Comparison of ENCODE assay signal across 27 mouse cellular contexts in genomic region chr5:135643869-135644268, GRCm38 (mm10). TPM values are rescaled to one million over a fixed set of nuclear protein-coding genes. Genes with fewer than 3 reads are reported as not detected.
DNase-seq lines count a peak whose midpoint lies in the region; ATAC-seq and TF ChIP-seq lines count a peak whose summit lies in the region.
"Had no signal": no experiment of that assay in that cellular context is flagged by ENCODE, and none has a peak within 500 bp of the region (broad histone marks: within the 10 kb centered on the region; RNA-seq: fewer than 3 reads in every experiment).

No protein-coding gene starts in this region.

- H3K4me3 ChIP-seq in liver, adult 2 months (ENCODE audit: insufficient read depth, low read depth, low read length): no peak overlapping the region
- no peak overlapping the region for H3K4me3 ChIP-seq in liver, embryonic 12.5 days
- H3K4me3 ChIP-seq in E14TG2a.4 (replicated peaks; ENCODE audit: low read length) (0 out of 2 replicates have a peak overlapping the region, but pooled peaks have one; percentile 63), MEL (ENCODE audit: control insufficient read depth in 1 of 2, insufficient read depth in 1 of 2, low read depth in 2 of 2, low read length in 2 of 2) (no peak overlapping the region)
- no peak overlapping the region for H3K4me3 ChIP-seq in forebrain, embryonic 14.5 days (ENCODE audit: low read depth, low read length)
- H3K4me3 ChIP-seq: embryonic facial prominence, embryonic 12.5 days; embryonic facial prominence, embryonic 15.5 days; forebrain, embryonic 15.5 days; gastrocnemius, adult 2 months; heart, embryonic 13.5 days had no signal

- H3K27me3 ChIP-seq in liver, adult 2 months (ENCODE audit: control insufficient read depth, insufficient read depth, low read length): no peaks in the 10 kb centered on the region
- no peaks in the 10 kb centered on the region for H3K27me3 ChIP-seq in liver, embryonic 12.5 days (replicated peaks)
- H3K27me3 ChIP-seq in E14TG2a.4 (ENCODE audit: insufficient read depth, low read length): no peaks in the 10 kb centered on the region
- H3K27me3 ChIP-seq in MEL (ENCODE audit: control insufficient read depth in 1 of 2, insufficient read depth in 2 of 2, low read length in 2 of 2): no peaks in the 10 kb centered on the region
- H3K27me3 ChIP-seq in forebrain, embryonic 14.5 days (replicated peaks; ENCODE audit: control insufficient read depth, insufficient read depth, low read length): no peaks in the 10 kb centered on the region
- H3K27me3 ChIP-seq: embryonic facial prominence, embryonic 12.5 days; embryonic facial prominence, embryonic 15.5 days; forebrain, embryonic 15.5 days; heart, embryonic 13.5 days had no signal

- H3K36me3 ChIP-seq in liver, adult 2 months (ENCODE audit: control insufficient read depth, insufficient read depth, low read length): no peaks in the 10 kb centered on the region
- H3K36me3 ChIP-seq in liver, embryonic 12.5 days: peaks cover 16% of the 10 kb centered on the region; the same call in 1 of the 2 replicates
- H3K36me3 ChIP-seq in E14TG2a.4 (ENCODE audit: insufficient read depth, low read length): peaks cover 44% of the 10 kb centered on the region
- H3K36me3 ChIP-seq in MEL (ENCODE audit: control insufficient read depth in 1 of 2, insufficient read depth in 2 of 2, low read length in 2 of 2): peaks cover 0 to 44% of the 10 kb centered on the region in 2 experiments; a peak in 2 of 4 replicates
- H3K36me3 ChIP-seq in forebrain, embryonic 14.5 days (ENCODE audit: control insufficient read depth, insufficient read depth, low read length): peaks cover 33% of the 10 kb centered on the region

- H3K9me3 ChIP-seq in liver, embryonic 12.5 days (replicated peaks): no peaks in the 10 kb centered on the region
- H3K9me3 ChIP-seq in E14TG2a.4 (ENCODE audit: low read length) (peaks cover 6% of the 10 kb centered on the region), MEL (replicated peaks; ENCODE audit: insufficient read depth, low read length) (no peaks in the 10 kb centered on the region)
- no peaks in the 10 kb centered on the region for H3K9me3 ChIP-seq in forebrain, embryonic 14.5 days (replicated peaks; ENCODE audit: control insufficient read depth, low read length)
- H3K9me3 ChIP-seq: embryonic facial prominence, embryonic 12.5 days; embryonic facial prominence, embryonic 15.5 days; forebrain, embryonic 15.5 days; heart, embryonic 13.5 days had no signal

- H3K9ac ChIP-seq in liver, adult 2 months (ENCODE audit: low read depth, low read length): no peak overlapping the region; the same call in 1 of the 2 replicates
- no peak overlapping the region for H3K9ac ChIP-seq in liver, embryonic 12.5 days
- no peak overlapping the region for H3K9ac ChIP-seq in MEL (ENCODE audit: control insufficient read depth, low read depth, low read length, poor library complexity, severe bottlenecking)
- H3K9ac ChIP-seq in forebrain, embryonic 14.5 days (ENCODE audit: low read length): no peak overlapping the region
- H3K9ac ChIP-seq: embryonic facial prominence, embryonic 12.5 days; embryonic facial prominence, embryonic 15.5 days; forebrain, embryonic 15.5 days; heart, embryonic 13.5 days; hindbrain, embryonic 14.5 days had no signal

- TF ChIP-seq EP300 in MEL (IDR thresholded peaks at IDR 0.05; ENCODE audit: low read depth in 1 of 2, low read length in 2 of 2): no peak

- no peak overlapping the region for H3K4me2 ChIP-seq in liver, embryonic 12.5 days
- H3K4me2 ChIP-seq in forebrain, embryonic 14.5 days (ENCODE audit: low read length): no peak overlapping the region
- H3K4me2 ChIP-seq: embryonic facial prominence, embryonic 12.5 days; embryonic facial prominence, embryonic 15.5 days; forebrain, embryonic 15.5 days; heart, embryonic 13.5 days; hindbrain, embryonic 14.5 days had no signal

- 93% methylated on average over 8 of the region's 8 CpGs for WGBS in liver, adult 2 months
- 81% methylated on average over 8 of the region's 8 CpGs for WGBS in liver, embryonic 12.5 days (ENCODE audit: insufficient replicate concordance)
- 93% methylated on average over 8 of the region's 8 CpGs for WGBS in forebrain, embryonic 14.5 days

- no peaks in the 10 kb centered on the region for H3K79me2 ChIP-seq in liver, adult 2 months (ENCODE audit: control insufficient read depth, insufficient read depth, low read length)
- no peaks in the 10 kb centered on the region for H3K79me2 ChIP-seq in MEL (ENCODE audit: control insufficient read depth, insufficient read depth, low read length, poor library complexity)

- TF ChIP-seq POLR2A in liver, adult 2 months (IDR thresholded peaks at IDR 0.05; ENCODE audit: extremely low read depth, insufficient read depth, low read length): no peak
- TF ChIP-seq POLR2A in MEL (IDR thresholded peaks at IDR 0.05; ENCODE audit: control insufficient read depth in 1 of 2, insufficient read depth in 1 of 2, low read depth in 1 of 2, low read length in 2 of 2, poor library complexity in 1 of 2): no peak

- TF ChIP-seq CTCF in liver, adult 2 months (IDR thresholded peaks at IDR 0.05; ENCODE audit: low read depth, low read length): no peak
- TF ChIP-seq CTCF in E14TG2a.4 (conservative IDR thresholded peaks at IDR 0.05; ENCODE audit: low read length): no peak
- no peak for TF ChIP-seq CTCF in MEL (IDR thresholded peaks at IDR 0.05 in 2 of 3, conservative IDR thresholded peaks at IDR 0.05 in 1 of 3; ENCODE audit: control insufficient read depth in 1 of 3, insufficient read depth in 1 of 3, low read depth in 2 of 3, low read length in 3 of 3, poor library complexity in 1 of 3, severe bottlenecking in 1 of 3)

- peaks cover 33% of the 10 kb centered on the region for H3K4me1 ChIP-seq in liver, adult 2 months (ENCODE audit: control insufficient read depth, insufficient read depth, low read length)
- H3K4me1 ChIP-seq in liver, embryonic 12.5 days: peaks cover 43% of the 10 kb centered on the region
- H3K4me1 ChIP-seq in E14TG2a.4 (replicated peaks; ENCODE audit: low read depth, low read length) (peaks cover 86% of the 10 kb centered on the region), MEL (ENCODE audit: control insufficient read depth in 1 of 2, insufficient read depth in 2 of 2, low read length in 2 of 2) (peaks cover 26 to 40% of the 10 kb centered on the region in 2 experiments)
- H3K4me1 ChIP-seq in forebrain, embryonic 14.5 days (ENCODE audit: control insufficient read depth, insufficient read depth, low read length): no peaks in the 10 kb centered on the region
- H3K4me1 ChIP-seq: embryonic facial prominence, embryonic 12.5 days; embryonic facial prominence, embryonic 15.5 days; forebrain, embryonic 15.5 days; heart, embryonic 13.5 days had no signal

- peak overlapping the region; percentile 44 for H3K27ac ChIP-seq in liver, adult 2 months (replicated peaks; ENCODE audit: insufficient read depth, low read depth, low read length)
- no peak overlapping the region for H3K27ac ChIP-seq in liver, embryonic 12.5 days
- H3K27ac ChIP-seq in MEL (ENCODE audit: control insufficient read depth, low read depth, low read length): peak overlapping the region; percentile 62; the same call in 1 of the 2 replicates
- no peak overlapping the region for H3K27ac ChIP-seq in forebrain, embryonic 14.5 days (ENCODE audit: low read depth, low read length)
- H3K27ac ChIP-seq: embryonic facial prominence, embryonic 12.5 days; embryonic facial prominence, embryonic 15.5 days; forebrain, embryonic 15.5 days; heart, embryonic 13.5 days; hindbrain, embryonic 14.5 days; hindbrain, postnatal 0 days had no signal

- peak; percentile 32 for DNase-seq in adrenal gland, adult 2 months
- no peak for DNase-seq in adrenal gland, postnatal 25 days
- no peak for DNase-seq in liver, adult 2 months (ENCODE audit: extremely low read depth, low read depth, low spot score)
- no peak for DNase-seq in MEL (ENCODE audit: low read depth, low spot score)
- no peak for DNase-seq in cerebellum, adult 18-20 months
- DNase-seq in forebrain, embryonic 14.5 days (ENCODE audit: low spot score): no peak
- DNase-seq: cerebellum, adult 2 months; cerebellum, adult 9-11 months; cerebellum, postnatal 25 days; gastrocnemius, adult 2 months; gastrocnemius, postnatal 14 days; heart, adult 18-20 months; heart, postnatal 14 days; heart, postnatal 4 days; kidney, adult 18-20 months had no signal

- TF ChIP-seq RAD21 in MEL (IDR thresholded peaks at IDR 0.05; ENCODE audit: low read depth, low read length): no peak

- ATAC-seq in liver, embryonic 12.5 days: no peak
- ATAC-seq in forebrain, embryonic 14.5 days: no peak
- ATAC-seq: activated CD4-positive, CD25-positive, alpha-beta regulatory T cell, adult 4 months; CD4-positive, CD25-positive, alpha-beta regulatory T cell, adult 4 months; forebrain, embryonic 15.5 days; hindbrain, postnatal 0 days; inflammation-experienced regulatory T-cells, adult 6 months; intestine, embryonic 16.5 days had no signal

TF ChIP-seq in MEL, 35 proteins besides CTCF, POLR2A, EP300 and RAD21 (continues in another document):
- TF ChIP-seq TCF12 (IDR thresholded peaks at IDR 0.05; ENCODE audit: low read depth, low read length) (no peak), ELF1 (IDR thresholded peaks at IDR 0.05; ENCODE audit: low read depth, low read length) (no peak), MAFK (IDR thresholded peaks at IDR 0.05; ENCODE audit: borderline replicate concordance, low read depth, low read length) (no peak), POLR2AphosphoS2 (IDR thresholded peaks at IDR 0.05; ENCODE audit: low read length) (no peak)

RNA-seq across cellular contexts. Expression of gene Rhbdd2, which starts 11.5 kb away (rescaled TPM):
- 10 to 100 TPM; 37.5 to 46.0 TPM for total RNA-seq in adrenal gland, adult 2 months (2021)
- 58.3 and 75.0 TPM in 2 replicates for polyA plus RNA-seq in adrenal gland, adult 2 months (2012; rRNA removed)
- 33.6 and 51.6 TPM in 2 replicates for total RNA-seq in adrenal gland, postnatal 25 days (2021)
- 8.5 and 9.7 TPM in 2 replicates for total RNA-seq in liver, adult 2 months (2014; rRNA removed)
- polyA plus RNA-seq in liver, adult 2 months (2012; rRNA removed): 17.0 and 20.9 TPM in 2 replicates
- 15.8 and 17.3 TPM in 2 replicates for polyA plus RNA-seq in liver, embryonic 12.5 days (2016; fragmentation: Nextera tagmentation; extraction: Ambion mirVana)
- 4.2 and 4.9 TPM in 2 replicates for total RNA-seq in MEL (2012; rRNA removed)
- polyA plus RNA-seq in MEL (2012; ENCODE audit: insufficient read depth in 1 of 2, insufficient read length in 2 of 2, low read depth in 1 of 2, low replicate concordance in 2 of 2, missing spikeins in 1 of 2): 10 to 100 TPM in 1 of 2 experiments, not detected in 1; 29.1 TPM
- polyA plus RNA-seq in forebrain, embryonic 14.5 days (2014; fragmentation: Nextera tagmentation; extraction: Ambion mirVana): 67.2 and 68.6 TPM in 2 replicates

RNA-seq across cellular contexts. Expression of gene Por, which starts 26.0 kb away (rescaled TPM):
- total RNA-seq in adrenal gland, adult 2 months (2021): 100 to 1,000 TPM; 265 to 364 TPM
- 371 and 563 TPM in 2 replicates for polyA plus RNA-seq in adrenal gland, adult 2 months (2012; rRNA removed)
- total RNA-seq in adrenal gland, postnatal 25 days (2021): 258 and 276 TPM in 2 replicates
- total RNA-seq in liver, adult 2 months (2014; rRNA removed): 284 and 345 TPM in 2 replicates
- 211 and 254 TPM in 2 replicates for polyA plus RNA-seq in liver, adult 2 months (2012; rRNA removed)
- 34.7 and 36.6 TPM in 2 replicates for polyA plus RNA-seq in liver, embryonic 12.5 days (2016; fragmentation: Nextera tagmentation; extraction: Ambion mirVana)
- total RNA-seq in MEL (2012; rRNA removed): 40.3 and 40.4 TPM in 2 replicates
- 10 to 100 TPM in 1 of 2 experiments, not detected in 1; 64.4 TPM for polyA plus RNA-seq in MEL (2012; ENCODE audit: insufficient read depth in 1 of 2, insufficient read length in 2 of 2, low read depth in 1 of 2, low replicate concordance in 2 of 2, missing spikeins in 1 of 2)
- polyA plus RNA-seq in forebrain, embryonic 14.5 days (2014; fragmentation: Nextera tagmentation; extraction: Ambion mirVana): 82.1 and 101 TPM in 2 replicates

Comparison
In these comparisons a context has a peak if more than half of its experiments do, and no peak if none do; other contexts are left out.
1. H3K27ac ChIP-seq: peak in liver, adult 2 months (single experiment) and MEL (single experiment); none in liver, embryonic 12.5 days (single experiment) and forebrain, embryonic 14.5 days (single experiment).